Mouse (Mus musculus) E14TG2a.4 (cell line): ENCODE measurements around the gene Megf6.

ENCODE experiments used
- H3K27me3 ChIP-seq: 2 replicates; pipeline ENCODE4 v1.6.1; 2014; ENCODE audit warnings: low read length, control low read depth; ENCODE audit not compliant: insufficient read depth
- H3K36me3 ChIP-seq: 2 replicates; pipeline ENCODE4 v1.6.1; 2014; ENCODE audit warnings: low read length, control low read depth; ENCODE audit not compliant: insufficient read depth
- H3K4me1 ChIP-seq: replicated peaks from 2 replicates; pipeline ENCODE4 v1.6.1; 2014; ENCODE audit warnings: low read depth, low read length, control low read depth
- H3K4me3 ChIP-seq: replicated peaks from 2 replicates; pipeline ENCODE4 v1.5.1; 2014; ENCODE audit warnings: mild to moderate bottlenecking, low read length
- H3K9me3 ChIP-seq: 2 replicates; pipeline ENCODE4 v1.6.1; 2014; ENCODE audit warnings: low read length, control low read depth
- CTCF ChIP-seq: conservative IDR thresholded peaks from 2 replicates; pipeline ENCODE4 v1.5.1; 2014; ENCODE audit warnings: low read length
- NANOG ChIP-seq: IDR thresholded peaks from 2 replicates; pipeline ENCODE4 v1.6.1; 2014; ENCODE audit warnings: borderline replicate concordance, low read length, mixed read lengths
- POU5F1 ChIP-seq: IDR thresholded peaks from 2 replicates; pipeline ENCODE4 v1.6.1; 2014; ENCODE audit warnings: low read length, borderline replicate concordance

Megf6 gene

DNA sequence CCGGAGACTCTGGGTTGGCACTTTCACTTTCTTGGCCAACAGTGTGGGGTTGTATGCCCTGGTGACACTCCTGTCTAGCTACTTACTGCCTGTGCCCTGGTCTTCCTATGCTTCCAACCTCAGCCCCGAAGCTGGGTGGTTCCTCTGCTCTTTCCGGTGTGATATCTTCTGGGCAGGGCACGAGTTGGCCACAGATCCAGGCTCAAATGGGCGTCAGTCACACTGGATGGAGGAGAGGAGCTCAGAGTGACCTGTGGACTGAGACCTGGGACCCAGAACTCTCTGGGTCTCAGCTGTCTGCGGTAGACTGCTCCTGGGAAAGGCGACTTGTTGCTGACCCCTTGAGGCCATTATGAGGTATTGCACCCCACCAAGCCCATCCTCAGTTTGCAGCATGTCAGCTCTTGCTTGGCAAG is 130.9 kb downstream of the Megf6 start, which contains the start of gene Arhgef16:
Arhgef16 (minus strand) TSS at position 211 of the 416 bp plus-strand sequence.
- peaks cover 31% of the 10 kb centered on the region for H3K27me3 ChIP-seq
- TF ChIP-seq NANOG (no peak), CTCF (peak; percentile 93)
- no peaks in the 10 kb centered on the region for H3K36me3 ChIP-seq
- H3K4me1 ChIP-seq: peaks cover 39% of the 10 kb centered on the region
- H3K9me3 ChIP-seq: no peaks in the 10 kb centered on the region
- H3K4me3 ChIP-seq: peak within 1 kb of the TSS; percentile 83

DNA sequence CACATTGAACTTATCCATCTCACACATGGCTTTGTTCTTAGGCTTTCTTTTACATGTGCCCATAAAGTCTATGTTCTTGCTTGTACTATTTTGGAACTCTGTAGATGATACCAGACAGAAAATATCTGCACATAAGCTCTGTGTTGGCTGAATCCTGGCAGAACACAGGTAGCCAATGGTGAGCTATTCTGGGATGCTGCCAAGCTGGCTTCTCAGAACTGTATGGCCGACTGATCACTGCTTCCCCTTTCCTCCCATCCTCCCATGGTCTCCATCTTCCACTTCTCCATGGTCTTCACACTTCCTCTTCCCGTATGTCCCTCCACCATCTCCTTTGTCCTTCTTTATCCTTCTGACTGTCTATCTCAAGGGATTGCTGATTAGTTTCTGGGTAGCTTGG is 138.6 kb downstream of the Megf6 start:
- H3K4me3 ChIP-seq: no peak overlapping the region
- no peaks in the 10 kb centered on the region for H3K4me1 ChIP-seq
- H3K27me3 ChIP-seq: peaks cover 15% of the 10 kb centered on the region; the same call in 1 of the 2 replicates
- H3K9me3 ChIP-seq: no peaks in the 10 kb centered on the region
- no peaks in the 10 kb centered on the region for H3K36me3 ChIP-seq
- no peak for TF ChIP-seq NANOG
- no peak for TF ChIP-seq CTCF
- TF ChIP-seq POU5F1: no peak

DNA sequence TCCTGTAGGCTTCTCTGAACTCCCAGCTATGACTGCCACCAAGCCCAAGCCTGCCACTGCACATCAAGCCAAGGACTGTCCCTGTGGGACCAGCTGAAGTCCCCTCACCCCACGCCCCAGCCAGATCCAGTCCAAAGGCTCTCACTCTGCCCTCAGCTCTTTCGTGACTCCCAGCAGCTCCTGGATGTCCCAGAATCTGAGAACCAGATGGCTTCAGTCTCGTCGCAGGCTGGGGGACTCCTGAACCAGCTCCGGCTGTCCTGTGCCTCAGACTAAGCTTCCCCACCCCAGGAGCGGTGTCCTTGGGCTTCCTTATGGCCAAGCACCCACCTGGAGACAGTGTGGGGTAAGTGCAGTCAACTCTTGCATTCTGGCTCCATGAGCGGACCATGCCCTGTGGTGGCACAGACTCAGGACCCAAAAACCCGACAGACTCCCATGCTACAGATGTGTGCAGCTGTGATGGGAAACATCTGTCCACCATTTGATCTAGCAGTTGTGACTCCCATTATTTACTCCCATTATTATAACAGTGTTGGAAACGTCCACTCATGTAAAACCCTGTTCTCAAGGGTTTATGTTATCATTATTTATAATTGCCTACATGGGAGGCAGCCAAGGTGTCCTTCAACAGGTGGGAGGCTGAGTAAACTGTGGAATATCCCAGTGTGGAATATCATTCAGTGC is 140.2 kb downstream of the Megf6 start:
- Histone ChIP-seq H3K4me3 (no peak overlapping the region), H3K4me1 (no peaks in the 10 kb centered on the region), H3K36me3 (no peaks in the 10 kb centered on the region), H3K9me3 (no peaks in the 10 kb centered on the region), H3K27me3 (peaks cover 15% of the 10 kb centered on the region; the same call in 1 of the 2 replicates)
- TF ChIP-seq POU5F1: no peak
- TF ChIP-seq CTCF: no peak

DNA sequence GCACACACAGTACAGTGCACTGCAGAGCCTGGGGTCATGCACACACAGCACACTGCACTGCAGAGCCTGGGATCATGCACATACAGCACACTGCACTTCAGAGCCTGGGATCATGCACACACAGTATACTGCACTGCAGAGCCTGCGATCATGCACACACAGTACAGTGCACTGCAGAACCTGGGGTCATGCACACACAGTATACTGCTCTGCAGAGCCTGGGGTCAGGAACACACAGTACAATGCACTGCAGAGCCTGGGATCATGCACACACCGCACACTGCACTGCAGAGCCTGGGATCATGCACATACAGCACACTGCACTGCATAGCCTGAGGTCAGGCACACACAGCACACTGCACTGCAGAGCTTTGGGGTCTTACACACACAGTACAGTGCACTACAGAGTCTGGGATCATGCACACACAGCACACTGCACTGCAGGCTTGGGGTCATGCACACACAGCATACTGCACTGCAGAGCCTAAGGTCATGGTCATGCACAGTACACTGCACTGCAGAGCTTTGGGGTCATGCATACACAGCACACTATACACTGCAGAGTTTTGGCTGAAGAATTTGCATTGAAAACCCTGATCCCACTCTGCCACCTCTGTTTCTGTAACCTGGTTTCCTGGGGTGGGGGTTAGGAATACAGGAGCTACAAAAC is 141.7 kb downstream of the Megf6 start:
- TF ChIP-seq NANOG (no peak), CTCF (no peak), POU5F1 (no peak)
- H3K4me3 ChIP-seq: no peak overlapping the region

DNA sequence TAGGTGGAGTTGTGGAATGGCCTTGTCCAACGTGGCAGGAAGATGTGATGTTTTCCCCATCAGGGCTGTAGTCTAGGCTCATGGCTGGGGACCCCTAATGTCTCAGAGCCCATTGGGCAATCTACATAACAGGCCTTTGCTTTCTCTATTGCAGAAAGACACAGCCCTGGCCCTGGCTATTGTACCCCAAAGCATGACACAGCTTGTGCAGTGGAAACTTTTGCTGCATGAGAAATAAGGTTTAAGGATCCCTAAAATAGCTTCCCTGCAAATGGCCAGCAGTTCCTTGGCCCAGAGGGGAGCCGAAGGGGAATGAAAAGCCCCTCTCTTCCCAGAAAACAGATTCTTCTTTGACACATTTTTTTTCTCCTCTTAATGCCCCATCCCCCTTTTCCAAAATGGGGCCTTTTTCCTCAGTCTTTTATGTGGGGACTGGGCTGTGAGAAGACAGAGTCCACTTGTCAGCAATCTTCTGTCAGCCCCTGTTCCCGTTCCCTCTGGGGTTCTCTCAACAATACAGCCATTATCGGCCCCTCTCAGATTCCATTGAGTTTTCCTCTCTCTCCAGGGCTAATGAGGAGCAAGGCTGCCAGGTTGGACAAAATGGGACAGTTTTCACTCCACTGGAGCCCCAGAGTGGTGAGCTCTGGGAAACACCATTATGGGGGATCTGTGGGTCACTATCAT is 142.5 kb downstream of the Megf6 start:
- TF ChIP-seq POU5F1 (no peak), NANOG (no peak), CTCF (no peak)
- no peak overlapping the region for H3K4me3 ChIP-seq
- H3K27me3 ChIP-seq: peaks cover 21% of the 10 kb centered on the region
- no peaks in the 10 kb centered on the region for H3K9me3 ChIP-seq
- no peaks in the 10 kb centered on the region for H3K36me3 ChIP-seq
- 0 out of 2 replicates have a peak, but pooled peaks cover 6% of the 10 kb centered on the region for H3K4me1 ChIP-seq

More for the DNA sequence above, 141.7 kb downstream of the Megf6 start:
- Histone ChIP-seq H3K4me1 (0 out of 2 replicates have a peak, but pooled peaks cover 3% of the 10 kb centered on the region), H3K36me3 (no peaks in the 10 kb centered on the region), H3K27me3 (peaks cover 17% of the 10 kb centered on the region; the same call in 1 of the 2 replicates), H3K9me3 (no peaks in the 10 kb centered on the region)

DNA sequence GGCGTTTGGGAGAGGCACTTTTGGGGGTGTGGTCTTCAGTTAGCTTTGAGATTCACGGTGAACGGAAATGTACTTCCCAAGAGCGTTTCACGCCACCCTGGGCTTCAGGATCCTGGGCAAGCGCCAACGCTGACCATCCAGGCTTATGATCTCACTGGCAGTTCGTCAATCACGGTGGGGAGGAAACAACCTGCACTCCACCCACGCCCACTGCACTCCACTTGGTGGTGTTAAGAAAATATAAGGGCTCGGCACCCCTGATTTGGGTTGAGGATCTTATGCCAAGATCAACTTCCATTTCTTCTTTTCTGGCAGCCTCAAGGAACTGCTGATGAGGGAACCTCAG is 143.1 kb downstream of the Megf6 start:
- Histone ChIP-seq H3K4me1 (0 out of 2 replicates have a peak, but pooled peaks cover 6% of the 10 kb centered on the region), H3K9me3 (no peaks in the 10 kb centered on the region), H3K36me3 (no peaks in the 10 kb centered on the region), H3K4me3 (no peak overlapping the region), H3K27me3 (peaks cover 21% of the 10 kb centered on the region)
- TF ChIP-seq CTCF (no peak), POU5F1 (no peak), NANOG (no peak)
